Mouse (Mus musculus): ENCODE data around the gene Fxyd1.

Gene Fxyd1

DNA sequence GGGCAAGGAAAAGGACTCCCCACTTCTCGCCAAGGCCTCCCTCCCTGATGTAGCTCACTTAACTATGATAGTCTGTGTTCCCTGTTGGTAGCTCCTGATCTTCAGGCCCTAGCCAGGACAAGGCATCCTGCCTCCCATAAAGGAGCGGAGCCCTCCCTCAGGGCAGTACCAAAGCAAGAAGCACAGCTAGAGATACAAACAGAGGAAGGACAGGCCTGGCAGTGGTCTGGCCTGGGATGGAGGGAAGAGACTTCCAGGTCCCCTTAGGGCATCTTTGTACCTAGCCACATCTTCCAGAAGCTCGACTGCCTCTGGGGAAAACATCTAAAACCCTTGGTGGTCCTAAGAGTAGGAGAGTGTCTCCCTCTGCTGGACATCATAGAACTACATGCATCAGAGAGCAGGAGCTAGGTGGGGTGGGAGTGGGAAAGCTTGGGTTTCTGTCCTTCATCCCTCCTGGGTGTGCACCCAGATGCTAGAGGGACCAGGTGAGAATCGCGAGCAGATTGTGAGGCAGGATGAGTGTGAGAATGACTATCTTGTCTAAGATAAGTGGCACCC, 21.0 kb upstream of the Fxyd1 start:
- DNase-seq (ENCODE audit: low spot score in 2 of 2) = peak in 1 of 2 experiments; percentile 43

DNA sequence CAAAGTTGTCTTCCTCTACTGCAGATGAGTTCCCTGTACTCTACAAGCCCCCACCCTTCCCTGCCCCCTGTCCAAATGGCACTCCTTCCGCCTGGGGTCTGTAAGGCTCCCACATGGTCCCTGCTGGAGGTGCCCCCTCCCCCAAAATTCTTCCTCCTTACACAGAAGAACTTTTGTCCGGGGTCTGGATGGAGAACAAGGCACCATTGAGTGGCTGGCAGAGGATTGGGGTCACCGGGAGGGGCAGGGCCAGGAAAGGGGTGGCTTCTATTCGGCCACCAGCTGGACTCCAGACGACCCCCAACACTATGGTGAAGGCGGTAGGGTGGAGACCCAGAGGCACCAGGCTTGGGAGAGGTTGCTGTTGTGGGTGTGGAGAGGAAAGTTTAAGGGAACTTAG, 20.5 kb upstream of the Fxyd1 start:
- no peak for DNase-seq (ENCODE audit: low spot score in 2 of 2)

DNA sequence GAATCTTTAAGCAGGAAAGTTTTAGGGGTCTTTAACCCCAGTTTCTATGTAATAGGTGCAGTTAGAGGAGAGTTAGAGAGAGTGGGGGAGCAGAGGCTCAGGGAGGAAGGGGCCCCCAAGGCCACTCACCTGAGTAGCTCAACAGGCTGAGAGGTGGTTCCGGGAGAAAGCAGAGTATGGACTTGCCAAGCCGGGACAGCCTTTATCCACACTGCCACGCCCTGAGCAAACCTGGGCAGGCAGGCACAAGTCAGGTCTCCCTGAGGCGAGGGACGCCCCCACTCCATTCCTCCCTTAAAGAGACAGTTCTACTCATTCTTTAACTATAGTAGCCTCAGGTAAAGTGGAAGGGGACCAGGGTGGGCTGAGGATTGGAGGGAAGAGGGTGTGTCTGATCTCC, 19.5 kb upstream of the Fxyd1 start, which contains the start of gene Fxyd3:
Gene Fxyd3, minus strand, starts transcription at position 213 of the 400 bp plus-strand sequence.
- DNase-seq (ENCODE audit: low spot score in 2 of 2) = peak; percentile 74 to 77

DNA sequence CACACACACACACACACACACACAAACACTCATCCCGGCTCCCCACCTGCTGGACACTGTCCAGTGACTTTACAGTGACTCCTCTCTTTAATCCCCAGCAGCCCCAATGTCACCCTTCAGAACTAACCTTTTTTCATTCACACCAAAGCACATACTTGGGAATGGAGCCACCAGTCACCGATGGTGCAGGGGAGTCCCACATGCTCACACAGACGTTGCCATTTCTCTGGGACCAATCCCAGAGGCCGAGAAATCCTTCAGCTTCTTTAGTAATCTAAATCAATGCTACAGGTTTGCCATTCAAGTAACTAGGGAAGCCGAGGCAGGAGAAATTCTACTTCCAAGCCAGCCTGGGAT, 17.7 kb upstream of the Fxyd1 start:
- no peak for DNase-seq (ENCODE audit: low spot score in 2 of 2)

DNA sequence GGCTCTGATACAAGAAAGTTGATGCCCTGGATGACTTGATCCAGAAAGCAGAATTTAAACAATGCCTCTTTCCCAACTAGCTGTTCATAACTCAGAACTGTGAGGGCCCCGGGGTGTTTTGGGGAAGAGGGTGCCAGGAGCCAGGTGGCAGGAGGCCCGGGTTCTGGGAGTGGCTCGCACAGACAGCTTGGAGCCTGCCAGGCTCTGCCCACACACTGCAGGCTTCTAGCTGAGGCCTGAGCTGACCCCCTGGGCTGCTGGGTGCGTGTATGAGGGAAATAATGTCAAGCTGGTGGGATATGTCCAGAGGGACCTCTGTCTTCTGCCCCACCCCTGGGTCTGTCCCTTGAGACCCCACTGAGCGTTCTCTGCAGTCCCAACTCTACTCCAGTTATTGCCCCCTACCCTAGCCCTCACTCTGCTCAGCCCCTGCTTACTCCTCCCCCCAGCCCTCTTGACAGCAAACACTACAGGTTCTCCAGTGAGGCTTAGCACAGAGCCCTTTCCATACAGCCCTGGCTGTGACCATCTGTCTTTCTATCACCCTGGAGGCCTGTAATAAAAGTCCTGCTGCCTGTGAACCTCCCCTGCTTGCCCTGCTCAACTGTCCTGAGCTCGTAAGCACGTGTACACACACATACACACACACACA, 17.2 kb upstream of the Fxyd1 start:
- peak in 1 of 2 experiments; percentile 61 for DNase-seq (ENCODE audit: low spot score in 2 of 2)

DNA sequence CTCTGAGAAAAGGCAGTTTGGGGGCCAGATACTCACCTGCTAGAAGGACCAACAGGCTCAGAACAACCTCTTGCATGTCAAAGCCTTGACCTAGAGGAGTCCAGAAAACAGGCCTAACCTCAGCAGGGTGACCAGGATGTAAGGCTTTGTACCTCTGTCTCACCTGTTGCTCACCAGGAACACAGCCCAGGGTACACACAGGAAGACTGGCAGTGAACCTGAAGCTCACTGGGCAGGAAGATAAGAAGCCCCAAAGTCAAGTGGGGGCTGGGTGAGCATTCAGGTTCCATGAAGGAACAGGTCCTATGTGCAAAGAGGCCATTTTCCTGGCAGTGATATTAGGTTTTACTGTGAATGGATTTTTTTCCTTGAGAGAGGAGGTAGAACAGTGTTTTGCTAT, 16.5 kb upstream of the Fxyd1 start:
- no peak for DNase-seq (ENCODE audit: low spot score in 2 of 2)

DNA sequence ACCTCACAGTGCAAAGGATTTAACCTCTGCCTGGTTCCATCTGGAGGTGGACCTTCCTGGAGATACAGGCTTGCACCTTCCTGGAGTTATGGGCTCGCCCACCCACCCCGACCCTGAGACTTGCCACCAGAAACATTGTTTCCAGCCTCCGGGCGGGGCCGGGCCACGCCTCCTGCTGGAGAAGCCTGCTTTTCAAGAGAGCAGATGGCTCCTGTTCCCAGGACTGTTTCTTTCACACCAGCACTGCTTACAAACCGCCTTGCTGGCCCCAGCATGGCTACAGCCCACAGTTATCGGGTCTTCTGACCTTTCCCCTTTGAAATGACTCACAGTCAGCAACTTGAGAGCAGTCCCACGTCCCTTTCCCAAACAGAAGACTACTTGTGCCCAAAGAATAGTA, 15.3 kb upstream of the Fxyd1 start:
- no peak for DNase-seq (ENCODE audit: low spot score in 2 of 2)

DNA sequence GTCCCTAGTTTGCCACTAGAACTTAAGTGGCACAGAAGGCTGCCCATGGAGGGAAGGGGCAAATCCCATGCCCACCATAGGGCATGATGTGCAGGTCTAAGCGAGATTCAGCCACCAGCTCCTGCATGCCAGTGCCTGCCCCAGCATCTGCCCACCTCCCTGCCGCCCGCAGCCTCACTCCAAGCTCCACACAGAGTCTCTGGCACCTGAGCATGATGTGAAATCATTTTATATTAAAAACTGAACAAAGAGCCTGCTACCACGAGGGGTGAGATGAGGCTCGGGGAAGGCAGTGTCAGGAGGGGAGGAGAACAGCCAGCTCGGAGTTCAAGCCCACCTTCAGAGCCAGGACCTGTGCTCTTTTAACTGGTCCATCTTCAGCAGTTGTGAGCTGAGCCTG, 13.3 kb upstream of the Fxyd1 start:
- DNase-seq (ENCODE audit: low spot score in 2 of 2) = no peak

DNA sequence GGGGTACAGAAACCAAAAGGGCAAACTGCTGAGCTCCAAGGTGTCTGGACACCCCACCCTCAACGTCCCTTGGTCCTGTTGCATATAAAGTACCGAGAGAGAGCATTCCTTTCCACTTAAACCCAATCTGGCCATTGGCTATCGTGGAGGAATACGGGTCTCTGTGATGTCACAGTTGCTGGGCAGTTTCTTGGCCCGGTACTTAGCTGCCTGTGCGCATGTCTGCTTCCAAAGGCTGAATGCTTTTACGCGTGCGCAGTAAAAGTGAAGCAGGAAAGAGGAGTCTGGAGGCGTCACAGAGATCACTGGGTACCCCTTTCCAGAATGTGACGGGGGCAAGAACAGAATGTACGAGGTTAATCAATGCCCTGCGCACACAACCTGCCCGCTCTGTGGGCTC, 12.5 kb upstream of the Fxyd1 start:
- no peak for DNase-seq (ENCODE audit: low spot score in 2 of 2)

DNA sequence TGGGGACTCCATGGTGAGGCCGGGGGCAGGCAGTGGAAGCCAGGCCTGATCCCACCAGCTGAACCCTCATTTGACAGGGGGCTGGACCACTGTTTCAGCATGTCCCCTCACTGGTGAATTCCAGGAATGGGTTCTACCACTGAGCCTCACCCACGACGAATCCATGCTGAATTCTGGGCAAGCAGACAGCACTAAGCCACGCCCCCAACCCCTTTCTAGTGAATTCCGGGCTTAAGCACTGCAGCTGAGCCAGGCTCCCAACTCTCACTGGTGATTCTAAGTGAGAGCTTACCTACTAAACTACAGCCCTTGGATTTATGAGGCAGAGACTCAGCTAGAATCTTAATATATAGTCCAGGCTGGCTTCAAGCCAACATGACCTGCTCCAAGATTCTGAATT, 10.8 kb upstream of the Fxyd1 start:
- no peak for DNase-seq (ENCODE audit: low spot score in 2 of 2)

DNA sequence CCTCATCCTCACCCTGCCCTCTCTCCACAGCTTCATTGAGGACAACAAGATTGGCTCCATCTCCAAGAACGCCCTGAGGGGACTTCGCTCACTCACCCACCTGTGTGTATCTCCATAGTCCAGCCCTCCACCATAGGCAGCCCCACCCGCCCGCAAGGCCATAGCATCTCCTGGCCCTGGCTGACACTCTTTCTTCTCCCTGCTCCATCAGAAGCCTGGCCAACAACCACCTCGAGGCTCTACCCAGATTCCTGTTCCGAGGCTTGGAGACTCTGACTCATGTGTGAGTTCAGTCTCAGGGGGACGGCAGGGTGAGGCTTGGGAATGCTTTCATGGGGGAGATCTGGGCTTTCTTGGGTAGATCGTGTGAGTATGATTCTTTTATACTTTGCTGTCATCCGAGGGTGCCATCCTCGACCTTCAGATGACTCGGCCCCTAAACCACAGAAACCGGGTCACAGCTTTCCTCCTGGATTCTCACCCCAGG, 6.1 kb upstream of the Fxyd1 start:
- DNase-seq (ENCODE audit: low spot score in 2 of 2) = no peak

DNA sequence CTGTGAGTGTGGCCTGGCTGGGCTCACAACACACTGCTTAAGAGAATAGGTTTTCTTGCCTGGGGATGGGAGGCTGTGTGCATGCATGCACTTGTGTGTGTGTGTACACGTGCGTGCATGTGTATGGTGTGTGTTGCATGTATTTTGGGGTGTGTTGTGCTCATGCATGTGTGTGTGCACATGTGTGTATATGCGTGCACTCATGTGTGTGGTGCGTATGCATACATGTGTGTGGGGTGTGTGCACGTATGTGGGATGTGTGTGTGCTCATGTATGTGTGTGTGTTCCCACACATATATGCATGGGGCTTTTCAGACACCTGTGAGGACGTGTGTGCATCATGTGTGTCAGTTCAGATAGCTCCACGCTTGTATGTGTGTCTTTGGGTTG, 3.6 kb upstream of the Fxyd1 start:
- DNase-seq (ENCODE audit: low spot score in 2 of 2) = no peak

DNA sequence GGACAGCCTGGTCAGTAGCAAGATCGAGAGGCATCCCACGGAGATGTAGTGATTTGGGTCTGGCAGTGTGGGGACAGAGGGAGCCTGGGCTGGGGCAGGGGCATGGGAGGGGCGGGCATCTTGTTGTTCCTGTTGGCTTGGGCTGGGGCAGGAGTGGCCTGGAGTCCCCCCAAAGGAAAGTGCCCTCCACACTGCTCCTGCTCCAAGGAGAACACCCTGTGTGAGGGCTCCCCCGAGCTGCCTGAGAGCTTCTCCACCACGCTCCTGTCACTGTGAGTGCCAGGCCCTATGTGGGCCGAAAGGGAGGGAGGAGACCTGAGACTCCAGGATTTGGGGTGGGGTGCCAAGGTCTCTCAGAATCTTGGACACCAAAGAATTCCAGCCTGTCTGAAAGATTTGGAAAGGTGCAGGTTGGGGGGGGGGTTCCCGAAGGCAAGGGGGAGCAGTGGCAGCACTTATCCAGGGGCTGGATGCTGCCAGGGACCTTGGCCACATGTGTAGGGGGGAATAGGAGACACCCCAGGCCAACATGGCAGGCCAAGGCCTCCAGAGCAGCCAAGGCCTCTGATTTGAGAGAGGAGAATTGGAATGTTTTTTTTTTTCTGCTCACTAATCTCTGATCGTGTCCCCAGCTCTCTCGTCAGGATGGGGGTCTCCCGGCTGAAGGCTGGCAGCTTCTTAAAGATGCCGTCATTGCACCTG, 3.1 kb upstream of the Fxyd1 start:
- no peak for DNase-seq (ENCODE audit: low spot score in 2 of 2)

DNA sequence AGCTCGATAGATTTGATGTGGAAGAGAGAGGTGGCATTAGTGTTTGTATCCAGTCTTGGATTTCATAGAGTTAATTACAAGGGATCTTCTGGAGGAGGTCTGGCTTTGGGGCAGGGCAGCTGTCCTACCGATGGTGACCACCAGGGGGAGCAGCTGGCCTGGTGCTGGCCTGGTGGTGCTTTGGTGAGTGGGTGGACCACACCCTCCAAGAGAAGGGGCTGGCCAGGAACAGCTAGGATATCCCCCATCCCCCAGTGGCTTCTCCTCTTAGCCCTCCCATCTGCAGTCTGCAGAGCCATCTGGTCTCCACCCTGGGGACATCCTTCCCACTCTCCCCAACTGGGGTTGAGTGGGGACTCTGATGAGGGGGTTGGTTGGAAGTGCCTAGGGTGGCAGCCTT, 2.1 kb upstream of the Fxyd1 start, which contains the start of gene Lgi4:
Gene Lgi4, plus strand, starts transcription at position 235 of the 400 bp plus-strand sequence.
- peak; percentile 86 to 90 for DNase-seq (ENCODE audit: low spot score in 2 of 2)

DNA sequence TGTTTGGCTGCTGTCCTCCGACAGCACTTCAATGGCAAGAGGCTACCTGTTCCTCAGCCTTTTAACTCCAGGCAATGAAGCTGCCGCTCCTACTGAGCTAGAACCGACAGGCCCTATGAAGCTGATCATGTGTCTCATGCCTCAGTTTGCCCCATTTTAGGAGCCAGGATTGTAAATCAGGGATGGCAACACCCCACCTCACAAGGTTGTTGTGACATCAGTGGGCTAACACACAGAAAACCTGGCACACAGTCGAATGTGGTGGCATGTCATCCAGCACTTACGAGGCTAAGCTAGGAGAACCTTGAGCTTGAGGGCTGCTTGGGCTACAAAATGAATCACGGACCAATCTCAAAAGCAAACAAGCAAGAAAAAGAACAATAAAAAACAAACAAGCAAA, 1.2 kb upstream of the Fxyd1 start:
- DNase-seq (ENCODE audit: low spot score in 2 of 2) = no peak

DNA sequence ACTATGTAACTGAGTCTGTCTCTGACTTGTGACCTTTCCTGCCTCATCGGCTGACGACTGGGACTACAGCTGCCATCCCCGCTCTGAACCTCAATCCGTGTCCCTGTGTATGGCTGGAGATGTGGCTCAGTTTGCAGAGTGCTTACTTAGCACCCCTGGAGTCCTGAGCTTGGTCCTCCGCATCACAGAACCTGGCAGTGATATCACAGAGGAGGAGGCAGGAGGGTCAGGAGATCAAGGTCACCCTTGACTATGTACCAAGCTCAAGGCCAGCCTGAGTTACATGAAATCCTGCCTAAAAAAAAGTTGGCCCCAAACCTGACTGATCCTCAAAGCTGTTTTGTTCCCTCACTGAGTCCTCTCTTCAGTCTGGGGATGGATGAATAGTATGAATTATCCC, 731 bp upstream of the Fxyd1 start:
- no peak for DNase-seq (ENCODE audit: low spot score in 2 of 2)

DNA sequence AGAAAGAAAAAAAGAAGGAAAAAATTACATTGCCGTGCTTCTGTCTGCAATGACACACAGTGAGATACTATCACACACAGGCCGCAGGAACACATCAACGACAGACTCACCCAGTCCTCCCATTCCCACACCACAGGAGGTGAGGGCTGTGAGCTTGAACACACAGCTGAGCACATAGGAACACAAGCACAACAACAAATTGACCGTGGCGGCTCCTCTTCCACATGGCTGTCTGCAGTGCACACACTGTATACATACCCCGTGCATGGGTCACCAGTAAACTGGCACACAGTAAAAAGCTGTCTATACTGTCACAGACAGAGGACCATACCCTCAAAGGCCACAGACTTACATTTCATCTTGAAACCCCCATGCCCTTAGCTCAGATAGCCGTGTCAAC, 551 bp downstream of the Fxyd1 start:
- no peak for DNase-seq (ENCODE audit: low spot score in 2 of 2)

DNA sequence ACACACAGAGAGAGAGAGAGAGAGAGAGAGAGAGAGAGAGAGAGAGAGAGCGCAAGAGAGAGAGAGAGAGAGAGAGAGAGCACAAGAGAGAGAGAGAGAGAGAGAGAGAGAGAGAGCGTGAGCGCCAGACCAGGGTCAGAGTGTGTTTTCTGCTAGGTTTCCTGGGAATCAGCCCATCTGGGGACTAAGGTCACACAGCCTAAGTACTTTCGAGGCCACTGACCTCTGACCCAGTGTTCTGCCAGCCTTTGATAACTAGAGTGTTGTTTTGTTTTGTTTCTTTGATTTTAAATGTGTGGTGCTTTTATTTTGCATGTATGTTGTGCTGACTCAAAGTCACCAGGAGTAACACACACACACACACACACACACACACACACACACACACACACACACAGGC, 1.1 kb downstream of the Fxyd1 start:
- no peak for DNase-seq (ENCODE audit: low spot score in 2 of 2)

DNA sequence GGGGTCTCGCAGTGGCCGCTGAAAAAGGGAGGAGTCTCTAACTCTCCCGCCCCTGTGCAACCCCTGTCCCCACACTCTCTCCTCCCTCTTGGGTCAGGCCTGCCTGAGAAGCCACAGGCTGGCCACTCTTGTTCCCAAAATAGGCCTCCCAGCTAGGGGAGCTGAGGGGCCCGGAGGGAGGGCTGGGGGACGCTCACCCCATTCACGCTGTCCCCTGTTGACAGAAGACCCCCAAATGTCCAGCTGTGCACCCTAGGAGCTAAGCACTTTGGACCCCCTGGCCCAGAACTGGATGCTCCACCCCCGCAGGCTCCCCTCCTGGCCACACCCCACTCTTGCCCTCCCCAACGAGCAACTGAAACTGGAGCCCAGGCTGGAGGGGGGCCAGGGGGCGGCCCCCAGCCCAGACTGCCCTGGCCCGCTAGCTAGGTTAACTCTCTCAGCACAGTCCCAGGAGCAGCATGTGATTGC, 1.6 kb downstream of the Fxyd1 start:
- DNase-seq (ENCODE audit: low spot score in 2 of 2) = peak; percentile 78 to 89

DNA sequence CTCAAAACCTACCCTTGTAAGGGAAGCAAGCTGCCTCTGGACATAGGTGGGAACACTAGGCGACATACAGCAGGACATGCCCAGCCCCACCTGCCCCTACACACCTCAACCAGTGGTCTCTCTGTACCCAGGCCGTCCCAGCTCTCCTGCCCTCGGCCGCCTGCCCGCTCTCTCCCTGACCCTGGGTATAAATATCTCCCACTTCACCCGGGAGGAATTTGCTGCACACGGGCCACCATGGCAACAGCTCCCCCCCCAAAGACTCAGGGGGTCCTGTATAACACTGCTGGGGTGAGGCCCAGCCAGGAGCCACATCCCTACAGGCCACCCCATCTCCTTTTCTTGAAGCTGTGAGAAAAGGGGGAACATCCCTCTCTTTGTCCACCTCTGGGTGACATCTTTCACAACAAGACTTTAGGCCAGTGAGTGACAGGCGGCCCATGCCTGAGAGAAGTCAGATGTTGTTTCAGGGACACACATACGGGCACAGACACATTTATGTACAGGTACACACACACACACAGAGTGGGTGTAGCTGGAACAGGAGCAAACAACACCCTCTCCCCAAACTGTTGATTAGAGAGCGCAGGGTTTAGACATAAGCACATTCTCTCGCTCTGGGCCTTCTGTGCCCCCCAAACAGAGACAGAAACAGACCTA, 2.2 kb downstream of the Fxyd1 start:
- DNase-seq (ENCODE audit: low spot score in 2 of 2) = no peak

DNA sequence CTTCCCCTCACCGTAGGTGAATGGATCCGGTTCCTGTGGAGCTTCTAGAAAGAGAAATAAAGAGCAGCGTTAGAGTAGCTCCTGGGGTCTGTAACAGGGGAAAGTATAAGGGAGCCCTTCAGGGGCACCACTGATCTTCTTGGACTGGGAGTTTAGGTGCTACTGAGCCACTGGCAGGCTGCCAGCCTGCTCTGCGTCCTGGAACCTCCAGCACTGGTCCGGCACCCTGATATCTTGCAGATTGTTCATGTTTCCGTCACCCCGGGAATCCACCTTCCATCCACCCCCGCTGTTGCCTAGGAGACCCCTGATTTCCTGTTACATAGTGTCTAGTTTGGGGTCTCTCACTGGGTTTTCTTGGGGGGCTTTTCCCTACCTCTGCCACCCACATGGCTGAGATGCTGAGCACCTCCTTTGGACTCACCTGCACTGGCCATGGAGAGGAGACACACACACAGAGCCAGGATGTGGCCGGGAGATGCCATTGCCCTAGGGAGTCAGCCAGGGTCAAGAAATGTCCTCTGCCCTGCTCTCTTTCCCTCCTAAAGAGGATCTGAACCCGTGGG, 3.0 kb downstream of the Fxyd1 start:
- DNase-seq (ENCODE audit: low spot score in 2 of 2) = no peak

Measured in urinary bladder, postnatal 36 days (tissue).